17 mouse cellular contexts compared by ENCODE assay signal in the genomic region with DNA sequence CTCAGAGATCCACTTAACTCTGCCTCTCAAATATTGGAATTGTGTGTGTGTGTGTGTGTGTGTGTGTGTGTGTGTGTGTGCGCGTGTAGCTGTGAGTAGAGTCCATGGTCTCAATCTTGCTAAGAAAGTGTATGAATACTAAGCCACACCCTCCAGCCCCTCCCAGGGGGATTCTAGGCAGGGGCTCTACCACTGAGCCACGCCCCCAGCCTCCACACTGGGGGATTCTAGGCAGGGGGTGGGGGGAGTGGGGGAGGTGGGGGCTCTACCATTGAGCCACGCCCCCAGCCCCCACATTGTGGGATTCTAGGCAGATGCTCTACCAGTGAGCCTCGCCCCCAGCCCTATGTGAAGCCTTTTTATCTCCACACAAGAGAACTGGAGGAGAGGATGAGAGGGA. TPM values are rescaled to one million over a fixed set of nuclear protein-coding genes. Genes with fewer than 3 reads are reported as not detected.
DNase-seq lines count a peak whose midpoint lies in the region; ATAC-seq and TF ChIP-seq lines count a peak whose summit lies in the region.
"Had no signal": no experiment of that assay in that cellular context is flagged by ENCODE, and none has a peak within 500 bp of the region (broad histone marks: within the 10 kb centered on the region; RNA-seq: fewer than 3 reads in every experiment).

No protein-coding gene starts in this region.

- H3K36me3 ChIP-seq in hindbrain, embryonic 13.5 days, result no peaks in the 10 kb centered on the region
- H3K36me3 ChIP-seq in hindbrain, embryonic 16.5 days (ENCODE audit: control insufficient read depth, insufficient read depth, low read length), result no peaks in the 10 kb centered on the region
- H3K36me3 ChIP-seq in midbrain, embryonic 12.5 days, result no peaks in the 10 kb centered on the region
- no peaks in the 10 kb centered on the region for H3K36me3 ChIP-seq in midbrain, postnatal 0 days (ENCODE audit: insufficient read depth, low read length)
- H3K36me3 ChIP-seq in limb, embryonic 13.5 days, result no peaks in the 10 kb centered on the region

- peaks cover 4% of the 10 kb centered on the region for H3K4me1 ChIP-seq in hindbrain, embryonic 13.5 days (replicated peaks)
- H3K4me1 ChIP-seq in hindbrain, embryonic 16.5 days (ENCODE audit: control insufficient read depth, insufficient read depth, low read depth, low read length), result no peaks in the 10 kb centered on the region; the same call in 1 of the 2 replicates
- peaks cover 11% of the 10 kb centered on the region for H3K4me1 ChIP-seq in midbrain, embryonic 12.5 days
- no peaks in the 10 kb centered on the region for H3K4me1 ChIP-seq in midbrain, postnatal 0 days (ENCODE audit: insufficient read depth, low read length)
- peaks cover 12% of the 10 kb centered on the region; the same call in 1 of the 2 replicates for H3K4me1 ChIP-seq in limb, embryonic 13.5 days

- no peak overlapping the region for H3K4me3 ChIP-seq in hindbrain, embryonic 13.5 days
- H3K4me3 ChIP-seq in hindbrain, embryonic 16.5 days (ENCODE audit: low read length), result no peak overlapping the region
- H3K4me3 ChIP-seq in midbrain, embryonic 12.5 days, result no peak overlapping the region
- H3K4me3 ChIP-seq in midbrain, postnatal 0 days (ENCODE audit: low read depth, low read length), result no peak overlapping the region
- H3K4me3 ChIP-seq in limb, embryonic 13.5 days, result no peak overlapping the region

- no peak overlapping the region for H3K4me2 ChIP-seq in hindbrain, embryonic 13.5 days
- no peak overlapping the region for H3K4me2 ChIP-seq in hindbrain, embryonic 16.5 days (ENCODE audit: low read length)
- H3K4me2 ChIP-seq in midbrain, embryonic 12.5 days (replicated peaks), result 0 out of 2 replicates have a peak overlapping the region, but pooled peaks have one; percentile 7
- no peak overlapping the region for H3K4me2 ChIP-seq in midbrain, postnatal 0 days (ENCODE audit: low read depth, low read length, poor library complexity, severe bottlenecking)
- peak overlapping the region; percentile 19; the same call in 1 of the 2 replicates for H3K4me2 ChIP-seq in limb, embryonic 13.5 days (replicated peaks)

- DNase-seq in heart, adult 11 months, result peak; percentile 77
- no peak for DNase-seq in heart, adult 18-20 months
- no peak for DNase-seq in midbrain, postnatal 0 days (ENCODE audit: low spot score)
- no peak for DNase-seq in thymus, postnatal 36 days
- DNase-seq: cerebellum, adult 11 months; cerebellum, postnatal 25 days; kidney, postnatal 14 days; layer of hippocampus, adult 9-11 months had no signal

- H3K27me3 ChIP-seq in hindbrain, embryonic 13.5 days, result no peaks in the 10 kb centered on the region
- H3K27me3 ChIP-seq in hindbrain, embryonic 16.5 days (replicated peaks; ENCODE audit: control insufficient read depth, insufficient read depth, low read length), result no peaks in the 10 kb centered on the region
- no peaks in the 10 kb centered on the region for H3K27me3 ChIP-seq in midbrain, embryonic 12.5 days
- H3K27me3 ChIP-seq in midbrain, postnatal 0 days (ENCODE audit: insufficient read depth, low read length), result no peaks in the 10 kb centered on the region
- no peaks in the 10 kb centered on the region for H3K27me3 ChIP-seq in limb, embryonic 13.5 days

- H3K27ac ChIP-seq in hindbrain, embryonic 13.5 days, result no peak overlapping the region
- H3K27ac ChIP-seq in hindbrain, embryonic 16.5 days (ENCODE audit: low read depth, low read length), result no peak overlapping the region
- peak overlapping the region; percentile 27 for H3K27ac ChIP-seq in midbrain, embryonic 12.5 days (replicated peaks)
- H3K27ac ChIP-seq in midbrain, postnatal 0 days (ENCODE audit: low read depth, low read length), result no peak overlapping the region
- no peak overlapping the region; the same call in 1 of the 2 replicates for H3K27ac ChIP-seq in limb, embryonic 13.5 days

- WGBS in hindbrain, embryonic 13.5 days, result 61% methylated on average over 5 of the region's 5 CpGs
- WGBS in hindbrain, embryonic 16.5 days, result 63% methylated on average over 5 of the region's 5 CpGs
- WGBS in midbrain, embryonic 12.5 days, result 73% methylated on average over 5 of the region's 5 CpGs
- 74% methylated on average over 5 of the region's 5 CpGs for WGBS in midbrain, postnatal 0 days
- WGBS in limb, embryonic 13.5 days, result 67% methylated on average over 5 of the region's 5 CpGs

- no peak overlapping the region for H3K9ac ChIP-seq in hindbrain, embryonic 13.5 days
- no peak overlapping the region for H3K9ac ChIP-seq in hindbrain, embryonic 16.5 days (ENCODE audit: low read depth, low read length)
- no peak overlapping the region for H3K9ac ChIP-seq in midbrain, embryonic 12.5 days (replicated peaks)
- H3K9ac ChIP-seq in midbrain, postnatal 0 days (replicated peaks; ENCODE audit: low read length, poor library complexity, severe bottlenecking), result no peak overlapping the region
- no peak overlapping the region for H3K9ac ChIP-seq in limb, embryonic 13.5 days

- 0 out of 2 replicates have a peak, but pooled peaks have one; percentile 10 for ATAC-seq in hindbrain, embryonic 13.5 days (ENCODE audit: low FRiP score)
- no peak for ATAC-seq in hindbrain, embryonic 16.5 days
- no peak for ATAC-seq in midbrain, embryonic 12.5 days (ENCODE audit: low FRiP score, low read depth)
- ATAC-seq in midbrain, postnatal 0 days (ENCODE audit: low FRiP score), result no peak
- no peak for ATAC-seq in limb, embryonic 13.5 days (ENCODE audit: low FRiP score, low read depth)

- no peak for TF ChIP-seq CTCF in midbrain, postnatal 0 days (IDR thresholded peaks at IDR 0.05)

- no peaks in the 10 kb centered on the region for H3K9me3 ChIP-seq in hindbrain, embryonic 13.5 days
- no peaks in the 10 kb centered on the region for H3K9me3 ChIP-seq in hindbrain, embryonic 16.5 days (ENCODE audit: control insufficient read depth, low read length)
- H3K9me3 ChIP-seq in midbrain, embryonic 12.5 days, result no peaks in the 10 kb centered on the region
- H3K9me3 ChIP-seq in midbrain, postnatal 0 days (ENCODE audit: low read length), result no peaks in the 10 kb centered on the region
- no peaks in the 10 kb centered on the region for H3K9me3 ChIP-seq in limb, embryonic 13.5 days

RNA-seq across cellular contexts. Expression of a gene that starts 12.2 kb away (rescaled TPM):
- 100 to 1,000 TPM; 285 to 287 TPM for total RNA-seq in heart, adult 18-20 months (2021)
- polyA plus RNA-seq in hindbrain, embryonic 13.5 days (2015; fragmentation: Nextera tagmentation; extraction: Ambion mirVana), result 646 and 674 TPM in 2 replicates
- polyA plus RNA-seq in hindbrain, embryonic 16.5 days (2015; fragmentation: Nextera tagmentation; extraction: Ambion mirVana), result 996 and 1,023 TPM in 2 replicates
- polyA plus RNA-seq in midbrain, embryonic 12.5 days (2016; fragmentation: Nextera tagmentation; extraction: Ambion mirVana), result 457 and 466 TPM in 2 replicates
- total RNA-seq in midbrain, postnatal 0 days (2014; rRNA removed), result 357 and 411 TPM in 2 replicates
- polyA plus RNA-seq in midbrain, postnatal 0 days (2015; fragmentation: Nextera tagmentation; extraction: Ambion mirVana), result 906 and 919 TPM in 2 replicates
- 155 and 168 TPM in 2 replicates for polyA plus RNA-seq in limb, embryonic 13.5 days (2015; fragmentation: Nextera tagmentation; extraction: Ambion mirVana)

RNA-seq across cellular contexts. Expression of a gene that starts 27.7 kb away (rescaled TPM):
- total RNA-seq in heart, adult 18-20 months (2021), result under 1 TPM; 0.21 to 0.40 TPM
- 0.61 and 1.4 TPM in 2 replicates for polyA plus RNA-seq in hindbrain, embryonic 13.5 days (2015; fragmentation: Nextera tagmentation; extraction: Ambion mirVana)
- polyA plus RNA-seq in hindbrain, embryonic 16.5 days (2015; fragmentation: Nextera tagmentation; extraction: Ambion mirVana), result 2.9 and 3.4 TPM in 2 replicates
- 0.82 and 2.2 TPM in 2 replicates for polyA plus RNA-seq in midbrain, embryonic 12.5 days (2016; fragmentation: Nextera tagmentation; extraction: Ambion mirVana)
- 8.0 and 8.9 TPM in 2 replicates for total RNA-seq in midbrain, postnatal 0 days (2014; rRNA removed)
- polyA plus RNA-seq in midbrain, postnatal 0 days (2015; fragmentation: Nextera tagmentation; extraction: Ambion mirVana), result 3.6 TPM in 2 replicates
- polyA plus RNA-seq in limb, embryonic 13.5 days (2015; fragmentation: Nextera tagmentation; extraction: Ambion mirVana), result 4.4 and 4.5 TPM in 2 replicates

RNA-seq across cellular contexts. Expression of a gene that starts 33.3 kb away (rescaled TPM):
- total RNA-seq in heart, adult 18-20 months (2021), result not detected
- 0.17 TPM in 1 of 2 replicates, not detected in the other for polyA plus RNA-seq in hindbrain, embryonic 13.5 days (2015; fragmentation: Nextera tagmentation; extraction: Ambion mirVana)
- polyA plus RNA-seq in hindbrain, embryonic 16.5 days (2015; fragmentation: Nextera tagmentation; extraction: Ambion mirVana), result 0.15 TPM in 1 of 2 replicates, not detected in the other
- not detected in 2 replicates for polyA plus RNA-seq in midbrain, embryonic 12.5 days (2016; fragmentation: Nextera tagmentation; extraction: Ambion mirVana)
- 0.99 TPM in 1 of 2 replicates, not detected in the other for total RNA-seq in midbrain, postnatal 0 days (2014; rRNA removed)
- polyA plus RNA-seq in midbrain, postnatal 0 days (2015; fragmentation: Nextera tagmentation; extraction: Ambion mirVana), result 0.21 and 0.27 TPM in 2 replicates
- polyA plus RNA-seq in limb, embryonic 13.5 days (2015; fragmentation: Nextera tagmentation; extraction: Ambion mirVana), result 0.22 and 0.47 TPM in 2 replicates
- total RNA-seq: adrenal gland, adult 2 months; gastrocnemius, adult 18-20 months; liver, adult 2 months had no signal
- polyA plus RNA-seq: adrenal gland, adult 2 months; forebrain, embryonic 16.5 days; intestine, embryonic 14.5 days; liver, adult 2 months had no signal

RNA-seq across cellular contexts. Expression of a gene that starts 48.0 kb away (rescaled TPM):
- 1 to 10 TPM; 6.5 to 8.1 TPM for total RNA-seq in heart, adult 18-20 months (2021)
- 25.6 and 28.3 TPM in 2 replicates for polyA plus RNA-seq in hindbrain, embryonic 13.5 days (2015; fragmentation: Nextera tagmentation; extraction: Ambion mirVana)
- 22.9 and 28.6 TPM in 2 replicates for polyA plus RNA-seq in hindbrain, embryonic 16.5 days (2015; fragmentation: Nextera tagmentation; extraction: Ambion mirVana)
- 30.0 and 30.7 TPM in 2 replicates for polyA plus RNA-seq in midbrain, embryonic 12.5 days (2016; fragmentation: Nextera tagmentation; extraction: Ambion mirVana)
- 22.3 and 25.4 TPM in 2 replicates for total RNA-seq in midbrain, postnatal 0 days (2014; rRNA removed)
- polyA plus RNA-seq in midbrain, postnatal 0 days (2015; fragmentation: Nextera tagmentation; extraction: Ambion mirVana), result 20.1 and 20.5 TPM in 2 replicates
- polyA plus RNA-seq in limb, embryonic 13.5 days (2015; fragmentation: Nextera tagmentation; extraction: Ambion mirVana), result 35.2 and 37.9 TPM in 2 replicates

RNA-seq across cellular contexts. Expression of a gene that starts 58.9 kb away (rescaled TPM):
- 100 to 1,000 TPM; 501 to 698 TPM for total RNA-seq in heart, adult 18-20 months (2021)
- 8.9 and 10.3 TPM in 2 replicates for polyA plus RNA-seq in hindbrain, embryonic 13.5 days (2015; fragmentation: Nextera tagmentation; extraction: Ambion mirVana)
- 15.6 and 29.6 TPM in 2 replicates for polyA plus RNA-seq in hindbrain, embryonic 16.5 days (2015; fragmentation: Nextera tagmentation; extraction: Ambion mirVana)
- polyA plus RNA-seq in midbrain, embryonic 12.5 days (2016; fragmentation: Nextera tagmentation; extraction: Ambion mirVana), result 15.7 and 20.3 TPM in 2 replicates
- total RNA-seq in midbrain, postnatal 0 days (2014; rRNA removed), result 26.2 and 28.8 TPM in 2 replicates
- 19.2 and 19.3 TPM in 2 replicates for polyA plus RNA-seq in midbrain, postnatal 0 days (2015; fragmentation: Nextera tagmentation; extraction: Ambion mirVana)
- 134 and 150 TPM in 2 replicates for polyA plus RNA-seq in limb, embryonic 13.5 days (2015; fragmentation: Nextera tagmentation; extraction: Ambion mirVana)

Comparison
In these comparisons a context has a peak if more than half of its experiments do, and no peak if none do; other contexts are left out.
1. H3K4me2 ChIP-seq: peak in midbrain, embryonic 12.5 days (single experiment) and limb, embryonic 13.5 days (single experiment); none in hindbrain, embryonic 13.5 days (single experiment), hindbrain, embryonic 16.5 days (single experiment) and midbrain, postnatal 0 days (single experiment).